Mouse (Mus musculus) layer of hippocampus, adult 6 months (tissue): ENCODE results near the gene Slc2a8. TPM values are rescaled to one million over a fixed set of nuclear protein-coding genes. Genes with fewer than 3 reads are reported as not detected.

Experiments used
- long read RNA-seq, 2 experiments: library from polyadenylated mRNA; unstranded; transcript quantifications; one replicate each; pipeline ENCODE4 v2.0.0; 2019 to 2020
- polyA plus RNA-seq: library from polyadenylated mRNA; unstranded; fragments of <200 nt; fragmentation: Nextera tagmentation; gene quantifications from 2 replicates; pipeline ENCODE4 v1.2.3, GENCODE M21; 2021

Slc2a8 gene
- 27.9 and 30.1 TPM in 2 replicates for polyA plus RNA-seq
- long read RNA-seq, experiment 1, transcript Slc2a8-201 (10 exons, 2,108 nt): major isoform, 51 of 64 reads
- long read RNA-seq, experiment 1, partial matches to known transcripts: 8 of 64 reads
- long read RNA-seq, experiment 1, other reads (novel, unspliced or antisense): 3 of 64 reads
- long read RNA-seq, experiment 2, transcript Slc2a8-201 (10 exons, 2,108 nt): major isoform, 166 of 228 reads
- long read RNA-seq, experiment 2, transcript Slc2a8-206 (9 exons, 1,339 nt): minor isoform, 12 of 228 reads
- long read RNA-seq, experiment 2, partial matches to known transcripts: 3 of 228 reads
- long read RNA-seq, experiment 2, other reads (novel, unspliced or antisense): 46 of 228 reads

GRCm38 (mm10) chr2:32981725-32982271 is at the start of gene Slc2a8:
TSS of gene Slc2a8 (minus strand) at chr2:32982083.

GRCm38 (mm10) chr2:32961192-32961995 is 20.5 kb downstream of the Slc2a8 start, which contains the start of the genes Rpl12 and Lrsam1:
TSS of gene Rpl12 (plus strand) at chr2:32961559.
TSS of gene Lrsam1 (minus strand) at chr2:32961614.

Other genes with a start within 250 kb of the Slc2a8 start
- 0.41 and 0.60 TPM in 2 replicates for gene 6330409D20Rik, start 241.1 kb downstream of the Slc2a8 start, polyA plus RNA-seq
- 49.3 and 49.8 TPM in 2 replicates for gene Tor2a, start 224.8 kb downstream of the Slc2a8 start, polyA plus RNA-seq
- gene Ttc16, start 206.4 kb downstream of the Slc2a8 start, polyA plus RNA-seq: 0.33 and 0.49 TPM in 2 replicates
- gene Ptrh1, start 206.3 kb downstream of the Slc2a8 start, polyA plus RNA-seq: 7.0 and 7.9 TPM in 2 replicates
- 0.60 and 1.1 TPM in 2 replicates for gene Cfap157, start 197.7 kb downstream of the Slc2a8 start, polyA plus RNA-seq
- gene Stxbp1, start 134.8 kb downstream of the Slc2a8 start, polyA plus RNA-seq: 256 and 296 TPM in 2 replicates
- 3.9 and 5.1 TPM in 2 replicates for gene Fam129b, start 106.0 kb downstream of the Slc2a8 start, polyA plus RNA-seq
- gene Rpl12, start 20.5 kb downstream of the Slc2a8 start, polyA plus RNA-seq: 411 and 455 TPM in 2 replicates
- gene Lrsam1, start 20.5 kb downstream of the Slc2a8 start, polyA plus RNA-seq: 7.7 and 9.4 TPM in 2 replicates
- gene Garnl3, start 149.6 kb upstream of the Slc2a8 start, polyA plus RNA-seq: 16.6 and 19.8 TPM in 2 replicates
- 0.88 and 3.1 TPM in 2 replicates for gene Angptl2, start 234.0 kb upstream of the Slc2a8 start, polyA plus RNA-seq